Mouse (Mus musculus) layer of hippocampus, adult 9-11 months (tissue): ENCODE measurements at regions not wholly inside any gene's neighbourhood (a gene's known extent, or its start where the extent isn't known, plus 50 kb on each side); places are given as distances from the start of the nearest gene placed in this dataset.

ENCODE experiments used
- DNase-seq: peaks from one replicate; pipeline ENCODE4 v3.0.0; 2022

GRCm38 (mm10) chr8:76540611-76541010, 358.6 kb upstream of the Nr3c2 start:
- no peak for DNase-seq

- DNase-seq = no peak
Observed at GRCm38 (mm10) chr8:76551681-76552080, 347.6 kb upstream of the Nr3c2 start.

DNA sequence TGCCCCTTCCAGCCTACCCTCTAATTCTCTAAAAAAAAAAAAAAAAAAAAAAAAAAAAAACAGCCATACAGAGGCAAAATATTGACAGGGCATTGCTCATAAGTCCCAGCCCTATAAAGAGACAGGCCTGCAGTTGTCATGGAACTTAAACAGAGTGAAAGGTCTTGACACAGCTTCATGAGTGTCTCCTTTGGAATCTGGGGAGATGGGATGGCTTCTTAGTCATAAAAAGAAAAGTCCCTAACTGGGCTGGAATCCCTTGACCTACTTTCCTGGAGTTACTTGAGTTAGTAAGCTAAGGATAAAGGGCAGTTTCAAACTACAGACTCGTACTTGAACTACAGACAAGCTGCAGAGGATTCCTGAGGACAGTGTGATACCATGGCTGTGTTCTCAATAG, 297.7 kb upstream of the Nr3c2 start:
- DNase-seq = no peak

DNA sequence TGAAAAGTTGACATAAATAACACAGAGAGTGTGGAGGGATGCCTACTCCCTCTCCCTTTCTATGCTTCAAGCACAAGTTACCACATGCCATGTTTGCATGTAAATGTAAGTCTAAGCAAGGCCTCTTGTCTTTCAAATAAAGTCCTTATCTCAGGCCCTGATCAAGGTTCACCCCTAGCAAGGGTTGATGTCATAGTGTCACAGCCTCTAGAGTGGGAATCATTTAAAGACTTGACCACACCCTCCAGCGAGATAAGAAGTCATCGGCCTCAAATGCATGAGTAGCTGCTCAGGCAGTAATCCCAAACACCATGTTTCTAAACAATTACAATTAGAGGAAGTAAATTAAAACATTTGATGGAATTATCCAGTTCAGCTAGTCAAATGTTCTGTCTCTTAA, 280.5 kb upstream of the Nr3c2 start:
- no peak for DNase-seq

DNA sequence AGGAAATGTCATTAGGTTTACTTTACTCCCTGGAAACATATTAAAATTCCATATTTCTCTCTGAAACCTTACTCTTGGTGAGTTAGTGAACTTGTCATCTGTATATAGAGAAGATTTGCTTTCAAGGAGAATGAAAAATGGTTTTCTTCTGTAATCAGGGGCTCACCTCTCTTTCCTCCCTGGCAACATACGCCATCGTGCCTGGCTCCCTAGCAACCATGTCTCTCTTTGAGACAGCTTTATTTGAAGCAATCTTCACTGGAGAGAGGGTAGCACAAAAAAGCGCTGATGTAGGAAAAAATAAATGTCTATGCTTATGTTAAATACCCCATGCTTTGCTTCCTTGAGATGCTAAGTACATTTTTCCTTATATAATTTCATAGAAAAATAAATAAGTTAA, 278.4 kb upstream of the Nr3c2 start:
- no peak for DNase-seq

GRCm38 (mm10) chr8:76633086-76633485, 266.2 kb upstream of the Nr3c2 start:
- DNase-seq = peak; percentile 54
